Mouse (Mus musculus) heart, embryonic 11.5 days (tissue): Measurements from ENCODE around the gene Psmb9. TPM values are rescaled to one million over a fixed set of nuclear protein-coding genes. Genes with fewer than 3 reads are reported as not detected.

ENCODE experiments used
- ATAC-seq: fragments of 200-750 bp; cut with Nextera tagmentation; replicated peaks from 2 replicates; pipeline ENCODE4 v1.8.0; 2017; ENCODE audit warnings: moderate library complexity; ENCODE audit not compliant: insufficient number of reproducible peaks, low FRiP score, low TSS enrichment
- H3K27ac ChIP-seq: fragments of 300-500 bp; sonication (generic); 2 replicates; pipeline ENCODE4 v1.5.1; 2014; ENCODE audit warnings: mild to moderate bottlenecking, low read depth, low read length
- H3K27me3 ChIP-seq: fragments of 300-500 bp; sonication (generic); 2 replicates; pipeline ENCODE4 v1.6.1; 2014; ENCODE audit warnings: mild to moderate bottlenecking, low read length, mixed read lengths; ENCODE audit not compliant: control insufficient read depth, insufficient read depth
- H3K36me3 ChIP-seq: fragments of 300-500 bp; sonication (generic); 2 replicates; pipeline ENCODE4 v1.6.1; 2014; ENCODE audit warnings: mild to moderate bottlenecking, low read length, moderate library complexity, mixed read lengths; ENCODE audit not compliant: control insufficient read depth, insufficient read depth
- H3K4me1 ChIP-seq: fragments of 300-500 bp; sonication (generic); 2 replicates; pipeline ENCODE4 v1.6.1; 2014; ENCODE audit warnings: low read length; ENCODE audit not compliant: control insufficient read depth, insufficient read depth
- H3K4me2 ChIP-seq: fragments of 300-500 bp; sonication (generic); 2 replicates; pipeline ENCODE4 v1.6.1; 2014; ENCODE audit warnings: mild to moderate bottlenecking, moderate library complexity
- H3K4me3 ChIP-seq: fragments of 300-500 bp; sonication (generic); 2 replicates; pipeline ENCODE4 v1.5.1; 2014; ENCODE audit warnings: low read depth, low read length
- H3K9ac ChIP-seq: fragments of 300-500 bp; sonication (generic); 2 replicates; pipeline ENCODE4 v1.6.1; 2014; ENCODE audit warnings: mild to moderate bottlenecking, low read depth, low read length, moderate library complexity
- H3K9me3 ChIP-seq: fragments of 300-500 bp; sonication (generic); replicated peaks from 2 replicates; pipeline ENCODE4 v1.6.1; 2016; ENCODE audit warnings: low read length; ENCODE audit not compliant: control insufficient read depth
- WGBS: fragments of 180-500 bp; shearing (Covaris S2); extraction: QIAGEN DNeasy Blood & Tissue Kit; methylation state at CpG from one replicate; pipeline ENCODE4 v1.1.7; 2014; ENCODE audit not compliant: insufficient replicate concordance; 5-methylcytosine and 5-hydroxymethylcytosine counted together
- polyA plus RNA-seq: library from polyadenylated mRNA; unstranded; fragments of >200 nt; fragmentation: Nextera tagmentation; extraction: Ambion mirVana; gene quantifications from 2 replicates; pipeline ENCODE4 v1.2.1, GENCODE M21; 2014

Gene Psmb9
- polyA plus RNA-seq, 1 experiment from 2014 or later = 0.59 TPM

DNA sequence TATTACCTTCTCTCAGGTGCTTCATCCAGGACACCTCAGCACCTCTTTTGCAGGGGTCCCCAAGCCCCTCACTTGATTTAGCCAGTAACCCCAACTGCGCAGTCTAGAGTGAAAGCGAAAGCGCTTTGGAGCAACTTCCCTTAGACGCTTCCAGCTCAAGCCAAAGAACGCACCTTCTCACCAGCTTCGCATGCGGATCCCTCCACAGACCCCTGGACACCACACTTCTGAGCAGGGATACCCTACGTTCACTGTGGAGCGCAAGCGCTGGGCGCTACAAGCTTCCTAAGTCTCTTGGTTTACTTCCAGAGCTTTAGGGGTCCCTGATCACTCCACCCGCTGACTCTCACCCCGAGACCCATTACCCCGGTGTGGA is 691 bp downstream of the Psmb9 start:
- Histone ChIP-seq H3K27me3 (peaks cover 70% of the 10 kb centered on the region), H3K4me3 (peak overlapping the region; percentile 44), H3K9me3 (no peaks in the 10 kb centered on the region), H3K9ac (0 out of 2 replicates have a peak overlapping the region, but pooled peaks have one; percentile 3), H3K27ac (no peak overlapping the region), H3K4me2 (peak overlapping the region; percentile 81), H3K36me3 (no peaks in the 10 kb centered on the region), H3K4me1 (peaks cover 7% of the 10 kb centered on the region; the same call in 1 of the 2 replicates)
- WGBS = 4% methylated on average over 14 of the region's 14 CpGs
- ATAC-seq = no peak; the same call in 1 of the 2 replicates

DNA sequence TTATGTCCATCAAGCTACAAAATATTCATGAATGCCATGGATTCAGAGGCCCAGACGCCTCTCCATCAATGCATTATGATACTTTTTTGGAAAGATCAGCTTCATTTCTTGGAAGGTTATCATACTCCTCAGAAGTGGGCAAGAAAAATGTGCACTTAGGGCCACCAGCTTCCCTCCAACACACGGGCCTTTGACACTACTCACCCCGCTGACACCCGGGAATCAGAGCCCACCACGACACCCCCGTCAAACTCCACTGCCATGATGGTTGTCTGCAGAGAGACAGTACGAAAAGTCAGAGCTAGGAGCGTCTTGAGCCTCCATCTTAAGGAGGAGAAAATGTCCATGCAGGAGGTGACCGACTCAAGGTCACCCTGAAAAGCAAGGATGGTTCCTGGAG is 2.0 kb downstream of the Psmb9 start:
- Histone ChIP-seq H3K27me3 (peaks cover 62% of the 10 kb centered on the region), H3K9ac (no peak overlapping the region), H3K36me3 (no peaks in the 10 kb centered on the region), H3K9me3 (no peaks in the 10 kb centered on the region), H3K4me2 (no peak overlapping the region), H3K27ac (no peak overlapping the region), H3K4me3 (no peak overlapping the region), H3K4me1 (peaks cover 7% of the 10 kb centered on the region; the same call in 1 of the 2 replicates)
- ATAC-seq = no peak
- 82% methylated on average over 9 of the region's 9 CpGs for WGBS

DNA sequence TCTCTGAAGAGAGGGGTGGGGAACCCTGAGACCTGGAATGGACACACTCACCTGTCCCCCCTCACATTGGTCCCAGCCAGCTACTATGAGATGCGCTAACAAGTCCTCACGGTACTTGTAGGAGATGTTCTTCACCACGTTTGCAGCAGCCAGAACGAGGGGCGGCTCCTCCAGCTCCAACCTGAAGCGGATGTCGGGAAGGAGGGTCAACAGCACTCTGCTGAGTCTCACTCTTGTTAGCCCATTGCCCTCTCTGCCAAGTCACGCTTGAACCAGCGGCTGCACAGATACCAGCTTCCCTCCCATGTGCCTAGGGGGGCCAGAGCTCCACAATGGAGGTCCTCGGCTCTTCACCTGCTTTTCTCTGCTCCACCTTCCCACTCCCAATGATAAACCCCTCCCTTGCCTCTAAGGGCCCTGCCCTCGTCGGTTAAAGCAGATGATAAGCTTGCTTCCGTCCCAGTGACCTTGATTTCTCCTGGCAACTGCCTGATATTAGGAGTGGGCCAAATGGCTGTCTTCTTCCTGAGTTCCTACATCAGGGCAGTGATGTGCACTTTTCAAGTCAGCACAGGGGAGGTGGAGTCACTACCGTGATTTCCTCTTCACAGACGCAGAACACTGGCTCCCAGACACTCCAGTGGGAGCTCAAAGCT is 3.9 kb downstream of the Psmb9 start:
- 64% methylated on average over 15 of the region's 15 CpGs for WGBS
- Histone ChIP-seq H3K9ac (no peak overlapping the region), H3K27me3 (peaks cover 44% of the 10 kb centered on the region)

DNA sequence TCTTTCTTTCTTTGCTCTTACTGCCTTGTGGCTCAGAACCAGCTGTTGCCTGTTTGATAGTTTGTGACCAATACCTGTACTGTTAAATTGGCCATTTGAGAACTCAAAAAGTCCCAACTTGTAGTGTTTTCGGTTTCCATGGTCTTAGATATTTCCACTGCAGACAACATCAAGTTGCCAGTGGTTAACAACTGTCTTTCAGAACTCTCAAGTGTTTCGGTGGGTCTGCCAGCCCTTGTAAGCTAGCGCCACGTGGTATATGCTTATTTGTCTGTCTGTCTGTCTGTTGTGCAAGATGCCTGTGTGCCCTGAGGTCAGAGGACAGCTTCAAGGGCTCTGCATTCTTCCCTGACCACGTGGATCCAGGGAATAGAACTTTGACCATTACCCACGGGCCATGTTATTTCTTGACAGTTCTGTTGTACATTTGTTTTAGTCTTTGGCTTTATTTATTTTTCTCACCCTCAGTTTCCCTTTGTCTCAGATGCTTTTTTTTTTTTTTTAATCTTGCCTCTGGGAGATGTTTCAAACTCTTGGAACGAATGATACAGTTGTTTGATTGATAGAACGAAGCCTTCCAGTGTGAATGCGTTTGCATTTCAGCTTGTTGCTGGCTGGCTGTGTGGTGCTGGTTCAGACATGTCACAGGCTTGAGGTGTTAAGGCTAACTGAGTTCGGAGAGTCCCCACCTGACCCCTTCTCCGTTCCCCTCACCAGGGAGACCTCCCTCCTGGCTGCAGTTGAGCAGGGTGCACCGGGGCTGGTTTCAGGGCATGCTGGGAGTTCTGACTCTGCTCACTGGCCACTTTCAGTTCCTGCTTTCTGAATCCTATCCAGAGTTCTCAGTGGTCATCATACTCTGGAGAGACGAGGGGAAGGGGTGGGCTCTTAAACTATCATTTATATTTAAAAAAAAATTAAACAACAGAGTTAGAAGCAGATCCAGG is 7.4 kb downstream of the Psmb9 start:
- WGBS = 68% methylated on average over 13 of the region's 13 CpGs
- peaks cover 17% of the 10 kb centered on the region for H3K27me3 ChIP-seq
- H3K4me3 ChIP-seq = no peak overlapping the region
- H3K36me3 ChIP-seq = no peaks in the 10 kb centered on the region
- H3K27ac ChIP-seq = no peak overlapping the region
- H3K9me3 ChIP-seq = no peaks in the 10 kb centered on the region; the same call in 1 of the 2 replicates
- H3K4me1 ChIP-seq = no peaks in the 10 kb centered on the region
- H3K9ac ChIP-seq = no peak overlapping the region
- ATAC-seq = no peak
- H3K4me2 ChIP-seq = no peak overlapping the region

More for the DNA sequence above, 3.9 kb downstream of the Psmb9 start:
- Histone ChIP-seq H3K36me3 (no peaks in the 10 kb centered on the region), H3K9me3 (no peaks in the 10 kb centered on the region), H3K4me1 (peaks cover 7% of the 10 kb centered on the region; the same call in 1 of the 2 replicates), H3K4me3 (no peak overlapping the region), H3K4me2 (no peak overlapping the region), H3K27ac (no peak overlapping the region)
- ATAC-seq = no peak

DNA sequence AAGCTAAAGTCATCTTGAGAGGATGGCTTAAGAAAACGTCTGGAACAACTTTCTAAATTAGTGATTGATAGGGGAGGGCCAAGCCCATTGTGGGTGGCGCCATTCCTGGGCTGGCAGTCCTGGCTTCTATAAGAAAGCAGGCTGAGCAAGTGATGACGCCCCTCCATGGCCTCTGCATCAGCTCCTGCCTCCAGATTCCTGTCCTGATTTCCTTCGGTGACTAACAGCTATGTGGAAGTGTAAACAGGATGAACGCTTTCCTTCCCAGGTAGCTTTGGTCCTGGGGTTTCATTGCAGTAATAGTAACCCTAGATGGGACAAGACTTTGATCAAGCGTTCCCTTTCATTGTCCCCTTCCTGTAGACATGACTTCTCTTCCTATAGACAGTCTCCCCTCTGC is 8.5 kb downstream of the Psmb9 start:
- no peak for ATAC-seq
- Histone ChIP-seq H3K4me1 (no peaks in the 10 kb centered on the region), H3K36me3 (no peaks in the 10 kb centered on the region), H3K4me2 (no peak overlapping the region), H3K27ac (no peak overlapping the region), H3K9me3 (no peaks in the 10 kb centered on the region; the same call in 1 of the 2 replicates), H3K4me3 (no peak overlapping the region), H3K9ac (no peak overlapping the region), H3K27me3 (peaks cover 13% of the 10 kb centered on the region)
- 58% methylated on average over 6 of the region's 6 CpGs for WGBS

DNA sequence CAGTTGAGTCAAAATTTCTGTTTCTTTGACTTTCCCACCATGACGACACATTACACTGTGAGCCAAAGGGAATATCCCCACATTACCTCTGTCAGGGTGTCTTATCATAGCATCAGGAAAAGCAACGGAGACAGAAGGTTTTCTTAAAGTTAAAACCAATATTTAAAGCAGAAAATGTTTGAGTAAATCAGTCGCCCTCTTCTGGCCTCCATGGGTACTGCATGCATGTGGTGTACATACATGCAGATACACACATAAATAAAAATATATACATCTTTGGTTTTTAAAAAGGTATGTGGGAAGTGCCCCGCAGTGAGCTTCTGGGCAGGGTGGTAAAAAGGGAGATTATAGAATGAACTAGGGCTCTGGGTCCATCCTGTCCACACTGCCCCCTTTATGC is 10.4 kb downstream of the Psmb9 start:
- H3K27me3 ChIP-seq = no peaks in the 10 kb centered on the region; the same call in 1 of the 2 replicates
- ATAC-seq = no peak
- WGBS = 57% methylated on average over 4 of the region's 4 CpGs
- H3K27ac ChIP-seq = no peak overlapping the region
- no peak overlapping the region for H3K9ac ChIP-seq
- no peaks in the 10 kb centered on the region for H3K36me3 ChIP-seq
- H3K4me1 ChIP-seq = no peaks in the 10 kb centered on the region
- no peaks in the 10 kb centered on the region; the same call in 1 of the 2 replicates for H3K9me3 ChIP-seq
- H3K4me3 ChIP-seq = no peak overlapping the region
- H3K4me2 ChIP-seq = no peak overlapping the region

DNA sequence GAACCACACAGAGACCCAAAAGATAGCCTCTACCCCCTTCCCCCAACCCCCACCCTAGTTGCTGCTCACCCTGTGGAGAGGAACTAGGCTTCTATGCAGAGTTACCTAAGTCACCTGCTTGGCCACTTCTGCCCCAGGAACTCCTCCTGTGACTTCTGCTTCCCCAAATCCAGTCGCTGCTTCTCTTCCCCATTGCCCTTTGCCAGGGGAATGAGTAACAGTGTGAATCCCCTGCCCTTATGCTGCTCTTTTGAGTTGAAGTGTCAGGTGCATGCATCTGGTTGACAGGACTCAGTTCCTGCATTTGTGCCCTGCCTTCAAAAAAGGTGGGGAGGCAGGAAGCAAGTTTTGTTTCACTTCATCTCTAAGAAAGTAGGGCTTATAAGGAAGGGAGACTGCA is 13.5 kb downstream of the Psmb9 start:
- no peak overlapping the region for H3K4me2 ChIP-seq
- no peak overlapping the region for H3K9ac ChIP-seq
- H3K27ac ChIP-seq = no peak overlapping the region
- no peak overlapping the region for H3K4me3 ChIP-seq
- no peaks in the 10 kb centered on the region for H3K36me3 ChIP-seq
- no peaks in the 10 kb centered on the region for H3K4me1 ChIP-seq
- no peaks in the 10 kb centered on the region for H3K27me3 ChIP-seq
- H3K9me3 ChIP-seq = no peaks in the 10 kb centered on the region; the same call in 1 of the 2 replicates
- ATAC-seq = no peak
- 59% methylated on average over 1 of the region's 1 CpGs for WGBS

DNA sequence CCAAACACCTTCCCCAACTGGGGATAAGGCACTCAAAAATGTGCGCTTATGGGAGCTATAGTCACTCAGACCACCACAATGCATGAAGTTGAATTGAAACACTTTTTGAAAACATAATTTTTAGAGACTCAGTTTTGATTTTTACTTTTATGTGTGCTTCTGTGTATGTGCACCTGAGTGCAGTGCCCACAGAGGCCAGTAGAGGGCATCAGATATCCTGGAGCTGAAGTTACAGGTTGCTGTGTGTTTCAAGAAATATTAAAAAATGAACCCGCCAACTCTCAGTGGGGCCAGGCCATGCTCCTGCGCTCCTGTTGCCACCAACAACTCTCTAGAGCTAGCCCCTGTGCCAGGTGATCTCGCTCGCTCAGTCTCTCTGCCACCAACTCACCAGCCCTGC is 15.0 kb downstream of the Psmb9 start:
- Histone ChIP-seq H3K4me1 (no peaks in the 10 kb centered on the region), H3K9ac (no peak overlapping the region), H3K27me3 (no peaks in the 10 kb centered on the region), H3K4me3 (no peak overlapping the region), H3K9me3 (no peaks in the 10 kb centered on the region), H3K4me2 (no peak overlapping the region), H3K36me3 (no peaks in the 10 kb centered on the region), H3K27ac (no peak overlapping the region)
- WGBS = 86% methylated on average over 5 of the region's 5 CpGs
- ATAC-seq = no peak
